Mouse (Mus musculus) adrenal gland, postnatal 36 days (tissue): Measurements from ENCODE around the gene Zscan10. TPM values are rescaled to one million over a fixed set of nuclear protein-coding genes. Genes with fewer than 3 reads are reported as not detected.
"Not testable (repeated sequence)": the region's sequence is repeated elsewhere in the genome, so short reads cannot be mapped to it uniquely, and the experiment has no call there.

Experiments used
- DNase-seq, 2 experiments: peaks; one replicate each; pipeline ENCODE4 v3.0.0; 2021; ENCODE audit warnings: mixed read lengths in 1 of 2
- total RNA-seq, 2 experiments: library from RNA; stranded (reverse); gene quantifications; 2 replicates each; pipeline ENCODE4 v1.2.3; 2021

Zscan10 gene
- total RNA-seq, 2 experiments from 2014 or later: not detected

DNA sequence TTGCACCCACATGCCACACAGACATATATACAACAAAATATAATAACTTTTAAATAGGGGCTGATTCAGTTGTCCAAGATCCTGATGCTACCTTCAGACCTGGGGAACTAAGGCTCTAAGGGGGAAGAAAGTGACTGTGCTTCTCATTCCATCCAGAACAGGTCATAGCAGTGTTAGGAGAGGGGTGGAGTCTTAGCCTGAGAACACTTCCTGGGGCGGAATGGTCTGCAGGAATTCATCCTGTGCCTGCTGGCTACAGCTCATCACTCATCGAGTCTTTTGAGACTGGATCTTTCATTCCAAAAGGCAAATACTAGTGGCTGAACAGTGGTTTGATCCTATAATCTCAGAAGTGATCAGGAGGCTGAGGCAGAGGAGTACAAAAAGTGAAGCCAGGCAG lies 13.4 kb upstream of the Zscan10 start:
- DNase-seq: no peak

DNA sequence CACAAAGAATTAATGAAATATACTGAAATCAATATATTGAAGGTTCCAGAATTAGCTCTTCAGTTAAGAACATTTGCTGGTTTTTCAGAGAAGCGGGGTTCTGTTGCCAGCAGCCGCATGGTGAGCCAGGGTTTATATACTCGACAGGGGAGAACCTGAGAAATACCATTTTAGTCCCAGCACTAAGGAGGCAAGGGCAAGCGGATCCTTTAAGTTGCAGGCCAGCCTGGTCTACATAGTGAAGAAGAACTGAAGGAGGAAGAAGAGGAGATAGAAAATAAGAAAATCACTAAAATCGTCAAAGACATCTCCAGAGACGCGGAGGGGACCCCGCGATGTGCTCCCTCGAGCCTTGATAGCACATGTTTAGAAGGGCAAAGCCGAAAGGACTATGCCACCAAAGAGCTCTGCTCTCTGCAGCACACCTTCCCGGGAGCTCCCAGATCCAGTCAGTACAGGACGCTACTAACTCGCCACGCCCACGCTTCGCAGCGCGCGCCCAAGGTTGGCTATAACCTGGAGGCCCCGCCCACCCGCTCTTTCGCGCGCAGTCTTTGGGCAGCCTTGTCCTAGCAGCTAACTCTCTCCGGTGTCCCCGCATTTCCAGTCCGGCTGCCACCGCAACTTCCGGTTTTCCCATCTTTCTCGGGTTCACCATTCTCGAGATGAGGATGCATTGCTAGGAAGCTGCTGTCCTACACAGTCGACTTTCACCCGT lies 8.3 kb upstream of the Zscan10 start:
- DNase-seq: peak; percentile 97

DNA sequence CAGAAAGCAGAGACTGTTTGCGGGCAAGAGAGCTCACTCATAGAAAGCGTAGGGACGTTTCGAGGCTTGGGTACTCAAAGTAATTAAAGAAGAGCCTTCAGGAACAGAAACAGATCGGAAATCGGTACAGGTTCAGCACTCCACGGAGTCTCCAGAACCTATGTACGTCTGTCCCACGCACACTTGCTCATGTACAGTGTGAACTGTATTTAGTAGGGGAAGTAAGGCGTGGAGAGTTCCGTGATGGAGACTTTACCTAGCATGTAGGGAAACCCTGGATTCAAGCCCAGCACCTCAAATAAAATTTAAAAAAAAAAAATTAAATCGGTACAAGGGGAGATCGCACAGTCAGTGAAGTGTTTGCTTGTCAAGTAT lies 7.7 kb upstream of the Zscan10 start:
- DNase-seq: no peak

DNA sequence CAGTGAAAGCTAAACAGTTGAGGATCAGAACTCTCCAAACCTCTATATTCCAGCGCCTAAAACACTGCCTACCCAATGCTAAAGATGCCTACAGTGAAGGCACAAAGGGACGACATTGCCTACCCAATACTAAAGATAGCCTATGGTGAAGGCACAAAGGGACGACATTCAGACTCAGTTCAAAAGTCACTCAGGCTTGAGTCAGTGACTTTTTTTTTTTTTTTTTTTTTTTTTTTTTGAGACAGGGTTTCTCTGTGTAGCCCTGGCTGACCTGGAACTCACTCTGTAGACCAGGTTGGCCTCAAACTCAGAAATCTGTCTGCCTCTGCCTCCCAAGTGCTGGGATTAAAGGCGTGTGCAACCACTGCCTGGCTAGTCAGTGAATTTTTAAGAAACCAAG lies 5.5 kb upstream of the Zscan10 start:
- not testable (repeated sequence) for DNase-seq

DNA sequence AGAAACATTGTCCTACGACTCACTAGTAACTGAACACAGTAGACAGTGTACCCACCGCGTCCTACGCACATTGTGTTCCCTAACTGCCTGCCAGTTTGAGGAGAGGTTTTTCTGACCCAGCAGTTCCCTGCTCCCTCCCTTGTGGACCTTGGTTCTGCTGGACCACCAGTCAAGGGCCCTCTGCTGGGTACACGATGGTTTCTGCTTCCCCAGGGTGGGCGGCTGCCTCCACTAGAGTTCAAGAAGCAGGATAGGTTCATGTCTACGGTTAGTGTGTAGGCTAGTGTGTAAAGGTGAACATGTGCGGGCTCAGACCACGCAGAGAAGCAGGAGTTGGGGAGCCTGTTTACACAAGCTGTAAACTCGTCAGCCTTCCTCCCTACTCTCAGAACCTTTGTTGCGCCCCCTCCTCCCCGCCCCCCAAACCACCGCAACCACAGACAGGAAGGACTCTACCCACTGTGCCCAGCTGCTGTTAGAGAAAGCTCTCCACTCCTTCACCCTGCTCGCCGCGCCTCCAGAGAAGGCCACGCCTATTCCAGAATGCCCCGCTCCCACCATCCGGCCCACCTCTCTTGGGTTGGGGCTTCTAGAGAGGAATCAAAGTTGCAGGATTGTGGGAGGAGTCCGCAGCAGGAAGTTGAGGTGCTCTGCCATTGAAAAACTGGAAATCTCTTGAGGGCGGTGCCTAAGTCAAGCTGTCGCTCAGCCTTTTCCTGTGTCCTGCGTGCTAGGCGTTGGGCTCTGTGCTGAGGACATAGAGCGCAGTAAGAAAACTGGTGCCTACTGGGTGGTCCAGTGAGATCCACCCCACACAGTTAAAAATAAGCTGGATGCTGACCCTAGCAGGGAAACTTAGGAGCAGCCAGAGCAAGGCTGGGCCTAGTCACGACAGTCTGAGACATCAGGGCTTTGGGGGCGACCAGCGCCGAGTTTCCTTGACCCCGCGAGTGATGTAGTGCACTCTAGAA lies 1.8 kb upstream of the Zscan10 start, which contains the start of gene Zfp13:
Zfp13 (minus strand) TSS at position 906 of the 971 bp plus-strand sequence.
- peak; percentile 90 to 91 for DNase-seq

DNA sequence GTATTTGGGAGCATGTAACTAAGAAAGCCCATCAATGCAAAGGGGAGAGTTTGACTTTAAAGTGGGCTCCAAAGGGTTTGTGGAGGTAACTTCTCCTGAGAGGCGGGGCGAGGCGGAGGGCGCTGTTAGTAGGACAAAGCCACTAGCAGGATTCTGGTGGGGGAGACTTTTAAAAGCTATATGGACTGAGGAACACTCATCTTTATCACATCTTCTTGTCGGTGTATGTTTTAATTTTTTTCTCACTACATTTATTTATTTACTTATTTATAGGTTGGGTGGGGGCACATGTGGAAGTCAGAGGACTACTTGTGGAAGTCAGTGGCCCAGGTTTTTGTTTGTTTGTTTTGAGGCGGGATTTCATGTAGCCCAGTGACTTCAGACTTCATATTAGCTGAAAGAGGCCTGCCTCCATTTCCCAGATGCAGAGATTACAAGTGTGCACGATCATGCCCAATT lies 1.0 kb upstream of the Zscan10 start:
- no peak for DNase-seq

DNA sequence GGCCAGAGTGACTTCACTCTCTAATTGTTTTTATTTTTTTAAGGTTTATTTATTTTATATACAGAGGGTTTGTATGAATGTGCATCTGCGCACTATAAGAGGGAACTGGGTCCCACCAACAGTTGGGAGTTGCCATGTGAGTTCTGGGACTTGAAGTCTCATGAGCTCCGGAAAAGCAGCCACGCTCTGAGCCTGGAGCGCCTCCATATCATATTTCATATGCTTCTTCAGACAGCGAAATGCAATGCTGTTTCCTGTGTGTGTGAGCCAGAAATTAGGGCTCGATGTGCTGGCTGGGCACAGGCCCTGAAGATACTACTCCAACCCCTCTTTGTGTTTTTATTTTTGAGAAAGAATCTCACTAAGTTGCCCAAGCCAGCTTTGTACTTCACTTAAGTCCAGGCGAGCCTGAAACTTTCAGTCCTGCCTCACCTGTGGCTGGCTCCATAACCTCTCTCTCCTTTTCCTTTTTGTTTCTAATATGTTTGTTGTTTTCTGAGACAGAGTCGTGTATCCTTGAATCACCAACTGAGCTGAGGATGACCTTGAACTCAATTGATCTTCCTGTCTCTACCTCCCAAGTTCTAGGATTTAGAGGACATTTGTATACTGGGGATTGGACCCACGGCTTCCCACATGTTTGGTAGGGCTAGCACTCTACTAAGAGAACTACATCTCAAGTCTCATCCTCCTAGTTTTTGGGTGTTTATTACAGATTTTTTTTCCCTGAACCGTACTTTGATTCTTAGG lies 1.4 kb downstream of the Zscan10 start:
- no peak for DNase-seq

DNA sequence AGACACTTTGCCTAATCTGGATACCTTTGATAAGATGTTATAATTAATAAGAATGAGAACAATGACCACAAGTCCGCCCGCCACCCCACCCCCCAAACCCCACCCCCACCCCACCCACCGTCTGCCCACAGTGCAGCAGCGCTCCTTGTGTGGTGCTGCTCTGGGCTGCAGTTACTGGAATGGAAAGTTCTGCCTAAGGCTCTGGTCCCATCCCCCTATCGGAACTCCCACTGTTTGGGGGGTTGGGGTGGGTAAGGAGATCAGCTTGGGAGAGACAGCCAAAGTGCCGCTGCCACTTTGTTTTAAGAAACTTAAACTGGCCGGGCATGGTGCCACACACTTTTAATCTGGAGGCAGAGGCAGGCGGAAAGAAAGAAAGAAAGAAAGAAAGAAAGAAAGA lies 2.4 kb downstream of the Zscan10 start:
- DNase-seq: no peak

DNA sequence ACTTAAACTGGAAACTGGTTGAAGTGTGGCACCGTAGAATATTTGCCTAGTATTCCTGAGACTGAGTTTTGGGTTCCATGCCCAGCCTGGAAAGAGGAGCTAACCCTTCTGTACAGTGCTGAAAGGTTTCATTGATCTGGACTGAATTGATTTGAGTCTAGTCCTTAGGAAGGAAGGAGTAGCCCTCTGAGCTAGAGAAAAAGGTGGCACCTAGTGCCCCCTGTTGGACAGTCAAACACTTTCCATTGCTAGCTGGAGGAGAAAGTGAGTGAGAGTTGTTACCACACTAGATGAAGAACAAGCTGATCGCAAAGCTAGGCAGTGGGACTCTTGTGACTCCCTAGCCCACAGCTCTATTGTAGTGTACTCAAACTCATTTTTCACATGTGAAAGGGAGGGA lies 2.9 kb downstream of the Zscan10 start:
- DNase-seq: peak; percentile 31 to 55

DNA sequence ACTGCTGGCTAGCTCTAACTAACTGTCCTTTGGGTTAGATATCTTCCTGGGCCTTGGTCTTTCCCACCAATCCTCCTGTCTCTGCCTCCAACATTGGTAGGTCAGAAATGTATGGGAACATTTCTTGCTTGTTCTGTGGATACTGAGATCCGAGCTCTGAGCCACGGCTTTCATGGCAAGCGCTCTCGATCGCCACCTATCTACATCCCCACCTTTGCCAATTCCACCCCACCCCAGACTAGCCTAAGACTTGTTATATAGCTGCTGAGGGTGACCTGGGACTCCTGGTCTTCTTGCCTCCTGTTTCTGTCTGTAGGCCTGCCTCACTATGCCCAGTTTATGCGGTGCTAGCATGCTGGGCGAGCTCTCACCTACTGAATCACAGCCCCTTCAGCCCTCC lies 3.7 kb downstream of the Zscan10 start:
- no peak for DNase-seq

DNA sequence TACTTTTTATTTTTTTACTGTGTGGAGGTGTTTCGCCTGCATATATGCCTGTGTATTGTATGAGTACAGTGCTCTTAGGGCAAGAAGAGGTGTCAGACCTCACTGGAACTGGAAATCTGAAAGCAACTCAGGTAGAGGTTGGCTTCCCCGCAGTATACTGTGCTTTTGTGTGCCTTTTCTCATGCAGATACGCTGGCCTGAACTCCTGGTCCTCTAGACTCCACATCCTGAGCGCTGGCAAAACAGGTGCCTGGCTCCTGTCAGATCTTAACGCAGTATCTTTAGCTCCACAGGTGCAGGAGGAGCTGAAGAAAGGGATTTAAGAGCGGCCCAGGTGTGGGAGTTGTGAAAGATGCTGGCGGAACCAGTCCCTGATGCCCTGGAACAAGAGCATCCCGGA lies 4.6 kb downstream of the Zscan10 start:
- DNase-seq: no peak

DNA sequence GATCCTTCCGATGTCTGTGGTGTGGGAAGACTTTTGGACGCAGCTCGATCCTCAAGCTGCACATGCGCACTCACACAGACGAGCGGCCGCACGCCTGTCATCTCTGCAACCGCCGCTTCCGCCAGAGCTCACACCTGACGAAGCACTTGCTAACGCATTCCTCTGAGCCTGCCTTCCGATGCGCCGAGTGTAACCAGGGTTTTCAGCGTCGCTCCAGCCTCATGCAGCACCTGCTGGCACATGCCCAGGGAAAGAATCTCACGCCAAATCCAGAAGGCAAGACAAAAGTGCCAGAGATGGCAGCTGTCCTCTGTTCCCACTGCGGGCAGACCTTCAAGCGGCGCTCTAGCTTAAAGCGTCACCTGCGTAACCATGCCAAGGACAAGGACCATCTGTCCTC lies 9.0 kb downstream of the Zscan10 start:
- DNase-seq: no peak

DNA sequence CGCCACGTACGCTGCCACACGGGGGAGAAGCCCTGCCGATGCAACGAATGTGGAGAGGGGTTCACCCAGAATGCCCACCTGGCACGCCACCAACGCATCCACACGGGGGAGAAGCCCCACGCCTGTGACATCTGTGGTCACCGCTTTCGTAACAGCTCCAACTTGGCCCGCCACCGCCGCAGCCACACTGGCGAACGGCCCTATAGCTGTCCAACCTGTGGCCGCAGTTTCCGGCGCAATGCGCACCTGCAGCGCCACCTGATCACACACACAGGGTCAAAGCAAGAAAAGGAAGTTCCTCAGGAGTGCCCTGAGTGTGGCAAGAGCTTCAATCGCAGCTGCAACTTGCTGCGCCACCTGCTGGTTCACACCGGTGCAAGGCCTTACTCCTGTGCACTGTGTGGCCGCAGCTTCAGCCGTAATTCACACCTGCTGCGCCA lies 9.7 kb downstream of the Zscan10 start:
- DNase-seq: peak; percentile 54 to 70

DNA sequence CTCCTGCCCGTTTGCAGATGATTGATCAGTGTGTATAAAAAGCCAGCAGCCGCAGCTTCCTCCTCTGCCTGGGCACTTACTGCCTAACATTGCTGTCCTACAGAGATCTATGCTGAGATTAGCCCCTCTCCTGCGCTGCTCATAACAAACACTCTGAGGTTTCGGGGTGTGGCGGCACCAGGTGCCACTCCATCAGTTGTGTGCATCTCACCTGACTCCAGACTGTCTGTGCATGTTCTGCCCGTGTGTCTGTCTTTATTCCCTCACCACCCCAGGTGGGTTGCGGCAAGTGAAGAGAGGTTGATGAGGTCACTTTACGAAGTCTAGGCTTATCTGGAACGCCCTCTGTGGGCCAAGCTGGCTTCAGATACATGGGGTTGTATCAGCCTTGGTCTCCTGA lies 16.4 kb downstream of the Zscan10 start:
- no peak for DNase-seq

DNA sequence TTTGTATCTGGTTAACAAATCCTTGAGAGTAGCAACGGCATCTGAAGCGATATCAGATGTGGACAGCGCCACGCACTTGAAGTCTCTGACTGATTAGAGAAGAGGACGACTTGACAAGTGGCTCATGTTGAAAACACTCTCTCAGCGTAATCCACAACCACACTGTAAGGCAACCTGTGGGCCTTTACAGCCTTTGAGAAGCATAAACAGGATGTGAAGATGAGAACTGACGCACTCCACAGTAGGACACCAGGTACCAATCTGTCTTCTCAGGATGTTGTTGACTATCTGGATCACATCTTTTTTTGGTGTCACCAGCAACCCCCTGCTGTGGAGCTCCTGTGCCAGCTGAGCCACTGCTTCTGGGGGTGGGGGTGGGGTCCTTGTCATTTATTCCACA lies 19.7 kb downstream of the Zscan10 start:
- no peak for DNase-seq

DNA sequence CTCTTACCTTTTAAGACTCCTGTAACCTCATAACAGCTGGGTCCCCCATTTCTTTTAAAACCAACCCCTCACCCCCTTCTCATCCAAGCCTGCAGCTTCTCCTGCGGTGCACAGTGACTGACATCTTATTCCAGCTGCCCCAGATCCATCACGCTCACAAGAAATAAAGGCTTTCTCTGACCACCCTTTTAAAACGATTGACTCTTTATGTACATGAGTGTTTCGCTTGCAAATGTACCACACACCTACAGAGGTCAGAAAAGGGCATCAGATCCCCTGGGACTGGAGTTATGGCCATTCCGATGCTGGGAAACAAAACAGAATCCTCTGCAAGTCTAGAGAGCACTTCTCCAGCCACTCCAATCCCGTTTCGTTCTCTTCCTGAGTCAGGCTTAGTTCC lies 27.2 kb downstream of the Zscan10 start:
- DNase-seq: no peak

DNA sequence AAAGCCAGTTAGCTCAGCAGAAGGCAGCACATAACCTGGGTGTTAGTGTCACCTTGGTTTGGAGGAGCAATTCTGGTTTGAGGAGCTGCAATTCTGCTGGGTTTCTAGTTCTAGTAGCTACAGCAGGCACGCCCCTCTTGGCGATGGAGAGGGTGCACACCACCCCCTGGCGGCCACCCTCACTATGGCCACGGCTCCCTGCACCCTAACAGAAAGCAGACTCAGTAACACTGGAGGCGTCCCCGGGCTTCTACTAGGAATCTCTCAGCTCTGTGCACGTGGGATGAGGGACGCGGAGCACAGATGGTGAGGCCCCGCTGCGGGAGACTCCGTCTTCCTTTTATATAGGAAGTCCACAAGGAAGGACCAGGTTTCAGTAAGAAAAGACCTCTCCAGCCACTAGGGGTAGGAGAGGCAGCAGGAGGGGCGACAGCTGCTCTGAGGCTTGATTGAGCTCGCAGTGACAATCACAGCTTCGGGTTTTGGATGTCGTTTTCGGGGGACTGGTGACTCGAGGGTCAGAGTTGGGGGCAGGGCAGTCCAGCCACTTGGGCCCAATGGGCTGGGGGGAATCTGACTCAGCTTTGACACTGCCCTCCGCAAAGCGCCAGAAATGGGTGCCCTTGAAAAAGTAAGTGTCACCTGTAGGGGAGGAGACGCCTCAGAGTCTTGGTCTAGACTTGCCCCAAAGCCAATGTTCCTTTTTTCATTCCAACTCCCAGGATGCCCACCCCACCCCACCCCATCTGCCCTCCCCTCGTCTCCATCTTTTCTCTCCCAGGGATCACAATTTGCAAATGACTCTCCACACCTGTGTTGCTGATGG lies 29.8 kb downstream of the Zscan10 start:
- peak; percentile 85 to 90 for DNase-seq

DNA sequence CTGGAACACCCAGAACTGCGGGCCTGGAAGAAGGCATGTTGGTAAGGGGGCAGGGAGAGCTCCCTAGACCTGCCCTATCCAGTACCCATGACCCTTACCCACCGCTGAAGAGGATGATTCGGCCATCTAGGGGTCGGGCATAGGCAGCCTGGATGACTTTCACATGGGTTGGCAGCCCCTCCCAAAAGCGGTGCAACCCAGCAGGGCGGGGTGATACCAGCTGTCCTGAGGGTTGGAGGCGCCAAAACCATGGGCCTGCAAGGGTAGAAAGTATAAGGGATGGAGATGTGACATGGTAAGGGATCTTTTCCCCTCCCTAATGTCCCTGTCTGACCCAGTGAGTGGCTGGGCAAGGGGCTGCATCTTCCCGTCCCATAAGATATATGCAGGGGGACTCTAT lies 30.6 kb downstream of the Zscan10 start:
- no peak for DNase-seq

DNA sequence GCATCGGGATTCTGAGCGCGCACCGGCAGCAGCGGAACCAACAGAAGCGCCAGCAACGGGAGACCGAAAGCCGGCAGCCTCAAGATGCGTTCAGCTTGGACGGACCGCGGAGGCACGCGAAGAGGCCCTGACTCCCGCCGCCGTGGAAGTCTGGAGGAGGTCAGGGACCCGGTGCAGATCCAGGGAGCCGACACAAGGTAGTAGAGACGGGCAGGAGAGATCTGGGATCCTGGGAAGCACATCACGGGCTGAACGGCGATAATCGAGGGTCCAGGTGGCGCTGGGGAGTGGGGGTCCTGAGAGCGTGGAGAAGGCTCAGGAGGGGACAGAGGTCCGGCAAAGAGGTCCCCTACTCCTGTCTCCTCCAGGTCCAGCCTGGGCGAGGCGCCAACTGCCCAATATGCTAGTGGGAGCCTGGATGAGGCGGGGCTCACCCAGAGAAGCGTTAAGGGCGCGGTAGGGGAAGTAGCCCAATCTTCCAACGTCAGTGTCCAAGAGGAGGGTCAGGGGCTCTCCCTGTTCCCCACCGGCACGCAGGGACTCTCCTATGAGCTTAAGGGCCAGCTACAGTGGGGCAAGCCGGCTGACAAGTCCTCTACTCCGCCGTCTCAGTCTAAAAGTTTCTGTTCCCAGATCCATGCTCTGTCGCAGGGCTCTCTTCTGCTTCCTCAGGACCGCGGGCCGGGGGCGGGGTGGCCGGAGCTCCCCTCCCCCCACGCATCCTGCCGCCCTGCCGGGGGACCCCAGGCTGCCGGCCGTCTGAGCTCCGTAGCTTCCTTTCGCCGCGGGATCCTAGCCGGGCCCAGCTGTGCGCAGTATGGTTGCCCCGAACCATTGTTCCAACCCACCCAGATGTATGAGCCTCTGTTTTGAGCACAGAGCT lies 44.2 kb downstream of the Zscan10 start, which contains the start of gene Mmp25:
Mmp25 (minus strand) TSS at position 665 of the 883 bp plus-strand sequence.
- no peak for DNase-seq

DNA sequence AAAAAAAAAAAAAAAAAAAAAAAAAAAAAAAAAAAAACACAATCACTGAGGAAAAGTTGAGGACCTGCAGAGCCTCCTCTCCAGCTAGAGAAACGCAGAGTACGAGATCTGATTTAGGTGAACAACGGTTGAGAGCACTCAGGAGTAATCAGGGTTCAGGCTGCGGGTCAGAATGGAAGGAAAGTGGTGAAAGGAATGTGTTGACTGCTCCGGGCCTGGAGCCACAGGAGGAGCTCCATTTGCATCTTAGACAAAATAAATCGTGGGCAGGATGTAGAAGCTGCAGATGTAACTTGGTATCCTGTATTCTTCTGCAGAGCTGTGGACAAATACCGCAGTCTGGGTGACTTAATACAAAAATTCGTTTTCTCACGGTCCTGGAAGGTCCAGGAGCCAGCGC lies 45.2 kb downstream of the Zscan10 start:
- DNase-seq: no peak
